Mouse (Mus musculus) myocyte (in vitro differentiated cells): ENCODE results near the gene Tpcn2. TPM values are rescaled to one million over a fixed set of nuclear protein-coding genes. Genes with fewer than 3 reads are reported as not detected.

ENCODE experiments used
- H3K27me3 ChIP-seq: one replicate; pipeline ENCODE4 v1.6.1; 2011; ENCODE audit not compliant: control insufficient read depth, insufficient read depth, insufficient read length
- H3K36me3 ChIP-seq: one replicate; pipeline ENCODE4 v1.6.1; 2011; ENCODE audit not compliant: control insufficient read depth, insufficient read depth
- H3K4me2 ChIP-seq: one replicate; pipeline ENCODE4 v1.6.1; 2011; ENCODE audit warnings: low read depth, control low read depth
- H3K4me3 ChIP-seq: one replicate; pipeline ENCODE4 v1.5.1; 2011; ENCODE audit warnings: mild to moderate bottlenecking, control low read depth, moderate library complexity
- H3K79me2 ChIP-seq: one replicate; pipeline ENCODE4 v1.6.1; 2011; ENCODE audit not compliant: control insufficient read depth, insufficient read depth
- H3ac ChIP-seq: one replicate; pipeline ENCODE4 v1.6.1; 2011; ENCODE audit not compliant: control insufficient read depth, insufficient read length
- CEBPB ChIP-seq: IDR thresholded peaks from 2 replicates; pipeline ENCODE4 v1.6.1; 2011; ENCODE audit warnings: mild to moderate bottlenecking, moderate library complexity; ENCODE audit not compliant: poor library complexity, insufficient read depth, severe bottlenecking
- E2F4 ChIP-seq: IDR thresholded peaks from one replicate; pipeline ENCODE4 v1.6.1; 2011; ENCODE audit warnings: mild to moderate bottlenecking, control low read depth, moderate library complexity; ENCODE audit not compliant: insufficient read depth
- MAX ChIP-seq: IDR thresholded peaks from one replicate; pipeline ENCODE4 v1.6.1; 2011; ENCODE audit warnings: low read depth, mild to moderate bottlenecking, control low read depth
- MYOD1 ChIP-seq, 3 experiments: IDR thresholded peaks; one replicate each; pipeline ENCODE4 v1.6.1; 2011; ENCODE audit warnings: control low read depth in 2 of 3, low read depth in 2 of 3, mild to moderate bottlenecking in 2 of 3, moderate library complexity in 1 of 3; ENCODE audit not compliant: insufficient read length in 2 of 3, control insufficient read depth in 1 of 3
- MYOG ChIP-seq, 3 experiments: IDR thresholded peaks; one replicate each; pipeline ENCODE4 v1.6.1; 2011; ENCODE audit warnings: control low read depth in 2 of 3, low read depth in 2 of 3, mild to moderate bottlenecking in 2 of 3; ENCODE audit not compliant: insufficient read length in 2 of 3, control insufficient read depth in 1 of 3, insufficient read depth in 1 of 3
- POLR2A ChIP-seq: IDR thresholded peaks from one replicate; pipeline ENCODE4 v1.6.1; 2011; ENCODE audit warnings: low read depth, mild to moderate bottlenecking, control low read depth, moderate library complexity; ENCODE audit not compliant: insufficient read length
- POLR2AphosphoS2 ChIP-seq: IDR thresholded peaks from one replicate; pipeline ENCODE4 v1.6.1; 2011; ENCODE audit warnings: low read depth, control low read depth; ENCODE audit not compliant: insufficient read length
- REST ChIP-seq: IDR thresholded peaks from one replicate; pipeline ENCODE4 v1.6.1; 2011; ENCODE audit warnings: mild to moderate bottlenecking, control low read depth, moderate library complexity; ENCODE audit not compliant: insufficient read depth, insufficient read length
- SRF ChIP-seq: IDR thresholded peaks from one replicate; pipeline ENCODE4 v1.6.1; 2011; ENCODE audit warnings: low read depth; ENCODE audit not compliant: control insufficient read depth, insufficient read length
- TCF12 ChIP-seq: IDR thresholded peaks from one replicate; pipeline ENCODE4 v1.6.1; 2011; ENCODE audit warnings: mild to moderate bottlenecking, control low read depth; ENCODE audit not compliant: poor library complexity, insufficient read depth, severe bottlenecking
- TCF3 ChIP-seq: IDR thresholded peaks from one replicate; pipeline ENCODE4 v1.6.1; 2011; ENCODE audit warnings: low read depth, control low read depth; ENCODE audit not compliant: insufficient read length
- USF1 ChIP-seq: IDR thresholded peaks from one replicate; pipeline ENCODE4 v1.6.1; 2011; ENCODE audit warnings: low read depth, mild to moderate bottlenecking, control low read depth, moderate library complexity
- polyA plus RNA-seq: library from polyadenylated mRNA; unstranded; fragments of >200 nt; fragmentation: generic; extraction: Trizol; gene quantifications from one replicate; pipeline ENCODE4 v1.2.1, GENCODE M21; 2012; ENCODE audit warnings: missing spikeins

Gene Tpcn2
- polyA plus RNA-seq, 1 experiment, result 4.4 TPM

GRCm38 (mm10) chr7:145199711-145200110 is 84.1 kb downstream of the Tpcn2 start:
- Histone ChIP-seq H3ac (no peak overlapping the region), H3K27me3 (no peaks in the 10 kb centered on the region), H3K79me2 (no peaks in the 10 kb centered on the region), H3K4me3 (no peak overlapping the region), H3K4me2 (peak overlapping the region; percentile 12), H3K36me3 (no peaks in the 10 kb centered on the region)
- no peak for TF ChIP-seq MAX
- TF ChIP-seq SRF, result no peak
- peak in 2 of 3 experiments; percentile 70 to 81 for TF ChIP-seq MYOD1 (IDR thresholded peaks at IDR 0.05; ENCODE audit: control insufficient read depth in 1 of 3, insufficient read length in 2 of 3, low read depth in 2 of 3)
- no peak for TF ChIP-seq POLR2A
- TF ChIP-seq REST, result no peak
- no peak for TF ChIP-seq USF1
- TF ChIP-seq CEBPB, result no peak
- peak in 2 of 3 experiments; percentile 33 to 51 for TF ChIP-seq MYOG (IDR thresholded peaks at IDR 0.05; ENCODE audit: control insufficient read depth in 1 of 3, insufficient read depth in 1 of 3, insufficient read length in 2 of 3, low read depth in 2 of 3)

- no peak overlapping the region for H3K4me3 ChIP-seq
- no peak overlapping the region for H3ac ChIP-seq
- peak overlapping the region; percentile 67 for H3K4me2 ChIP-seq
- H3K79me2 ChIP-seq, result no peaks in the 10 kb centered on the region
- no peaks in the 10 kb centered on the region for H3K36me3 ChIP-seq
- no peaks in the 10 kb centered on the region for H3K27me3 ChIP-seq
- no peak for TF ChIP-seq POLR2A
- no peak for TF ChIP-seq REST
- peak in 1 of 3 experiments; percentile 66 for TF ChIP-seq MYOG (IDR thresholded peaks at IDR 0.05; ENCODE audit: control insufficient read depth in 1 of 3, insufficient read depth in 1 of 3, insufficient read length in 2 of 3, low read depth in 2 of 3)
- no peak for TF ChIP-seq E2F4
- TF ChIP-seq MYOD1 (IDR thresholded peaks at IDR 0.05; ENCODE audit: control insufficient read depth in 1 of 3, insufficient read length in 2 of 3, low read depth in 2 of 3), result peak in 1 of 3 experiments; percentile 5
- TF ChIP-seq CEBPB, result no peak
- no peak for TF ChIP-seq MAX
- TF ChIP-seq USF1, result no peak
- TF ChIP-seq TCF12, result no peak
- TF ChIP-seq SRF, result no peak
- no peak for TF ChIP-seq TCF3
Observed at GRCm38 (mm10) chr7:145198223-145198714, 85.5 kb downstream of the Tpcn2 start.

GRCm38 (mm10) chr7:145197711-145198110 is 86.1 kb downstream of the Tpcn2 start:
- Histone ChIP-seq H3K36me3 (no peaks in the 10 kb centered on the region), H3K27me3 (no peaks in the 10 kb centered on the region), H3ac (no peak overlapping the region), H3K79me2 (no peaks in the 10 kb centered on the region), H3K4me2 (peak overlapping the region; percentile 67), H3K4me3 (no peak overlapping the region)
- TF ChIP-seq CEBPB (no peak), SRF (no peak), MYOG (IDR thresholded peaks at IDR 0.05; ENCODE audit: control insufficient read depth in 1 of 3, insufficient read depth in 1 of 3, insufficient read length in 2 of 3, low read depth in 2 of 3) (no peak), MYOD1 (IDR thresholded peaks at IDR 0.05; ENCODE audit: control insufficient read depth in 1 of 3, insufficient read length in 2 of 3, low read depth in 2 of 3) (no peak), MAX (no peak), E2F4 (no peak)

- Histone ChIP-seq H3K4me3 (no peak overlapping the region), H3ac (no peak overlapping the region), H3K4me2 (peak overlapping the region; percentile 67), H3K27me3 (no peaks in the 10 kb centered on the region), H3K79me2 (no peaks in the 10 kb centered on the region), H3K36me3 (no peaks in the 10 kb centered on the region)
- no peak for TF ChIP-seq USF1
- TF ChIP-seq MYOD1 (IDR thresholded peaks at IDR 0.05; ENCODE audit: control insufficient read depth in 1 of 3, insufficient read length in 2 of 3, low read depth in 2 of 3), result no peak
- no peak for TF ChIP-seq TCF3
- no peak for TF ChIP-seq TCF12
Observed at GRCm38 (mm10) chr7:145197042-145197441, 86.8 kb downstream of the Tpcn2 start.

- Histone ChIP-seq H3K36me3 (no peaks in the 10 kb centered on the region), H3K4me2 (no peak overlapping the region), H3ac (no peak overlapping the region), H3K79me2 (no peaks in the 10 kb centered on the region), H3K4me3 (no peak overlapping the region), H3K27me3 (no peaks in the 10 kb centered on the region)
- TF ChIP-seq POLR2A (no peak), MAX (no peak), POLR2AphosphoS2 (no peak), REST (no peak), USF1 (no peak)
Observed at GRCm38 (mm10) chr7:145196340-145196739, 87.5 kb downstream of the Tpcn2 start.
